Mouse (Mus musculus): ENCODE measurements around the gene Zrsr2.

Zrsr2 gene

GRCm38 (mm10) chrX:163885539-163885981, 72.9 kb downstream of the Zrsr2 start:
- CTCF ChIA-PET: no interaction called here
